Mouse (Mus musculus): ENCODE measurements around the gene Kera. TPM values are rescaled to one million over a fixed set of nuclear protein-coding genes. Genes with fewer than 3 reads are reported as not detected.

The Kera gene
- total and polyA plus RNA-seq, 3 experiments: not detected

GRCm38 (mm10) chr10:97587159-97587558 is 19.5 kb upstream of the Kera start:
- no peak for DNase-seq (ENCODE audit: low read depth, low spot score)
- no peak overlapping the region for H3K9ac ChIP-seq (ENCODE audit: control insufficient read depth, low read depth, low read length, poor library complexity, severe bottlenecking)
- no peaks in the 10 kb centered on the region for H3K36me3 ChIP-seq (ENCODE audit: control insufficient read depth in 1 of 2, insufficient read depth in 2 of 2, low read length in 2 of 2)
- no peak overlapping the region for H3K4me3 ChIP-seq (ENCODE audit: control insufficient read depth in 1 of 2, insufficient read depth in 1 of 2, low read depth in 2 of 2, low read length in 2 of 2)
- no peaks in the 10 kb centered on the region for H3K27me3 ChIP-seq (ENCODE audit: control insufficient read depth in 1 of 2, insufficient read depth in 2 of 2, low read length in 2 of 2)
- TF ChIP-seq RAD21 (IDR thresholded peaks at IDR 0.05; ENCODE audit: low read depth, low read length): no peak
- no peak for TF ChIP-seq RCOR1 (IDR thresholded peaks at IDR 0.05; ENCODE audit: low read depth, low read length)
- no peak for TF ChIP-seq JUND (IDR thresholded peaks at IDR 0.05; ENCODE audit: low read depth, low read length)
- no peak for TF ChIP-seq ZMIZ1 (IDR thresholded peaks at IDR 0.05; ENCODE audit: low read depth, low read length)
- TF ChIP-seq USF1 (IDR thresholded peaks at IDR 0.05; ENCODE audit: low read depth, low read length): no peak
- TF ChIP-seq ZKSCAN1 (IDR thresholded peaks at IDR 0.05; ENCODE audit: low read depth, low read length): no peak
- no peaks in the 10 kb centered on the region for H3K79me2 ChIP-seq (ENCODE audit: control insufficient read depth, insufficient read depth, low read length, poor library complexity)
- H3K4me1 ChIP-seq (ENCODE audit: control insufficient read depth in 1 of 2, insufficient read depth in 2 of 2, low read length in 2 of 2): no peaks in the 10 kb centered on the region
- no peak overlapping the region for H3K27ac ChIP-seq (ENCODE audit: control insufficient read depth, low read depth, low read length)
- H3K9me3 ChIP-seq (replicated peaks; ENCODE audit: insufficient read depth, low read length): no peaks in the 10 kb centered on the region

- Histone ChIP-seq H3K79me2 (ENCODE audit: control insufficient read depth, insufficient read depth, low read length, poor library complexity) (no peaks in the 10 kb centered on the region), H3K36me3 (ENCODE audit: control insufficient read depth in 1 of 2, insufficient read depth in 2 of 2, low read length in 2 of 2) (no peaks in the 10 kb centered on the region), H3K27ac (ENCODE audit: control insufficient read depth, low read depth, low read length) (no peak overlapping the region), H3K4me1 (ENCODE audit: control insufficient read depth in 1 of 2, insufficient read depth in 2 of 2, low read length in 2 of 2) (no peaks in the 10 kb centered on the region), H3K4me3 (ENCODE audit: control insufficient read depth in 1 of 2, insufficient read depth in 1 of 2, low read depth in 2 of 2, low read length in 2 of 2) (no peak overlapping the region), H3K9ac (ENCODE audit: control insufficient read depth, low read depth, low read length, poor library complexity, severe bottlenecking) (no peak overlapping the region), H3K9me3 (replicated peaks; ENCODE audit: insufficient read depth, low read length) (no peaks in the 10 kb centered on the region), H3K27me3 (ENCODE audit: control insufficient read depth in 1 of 2, insufficient read depth in 2 of 2, low read length in 2 of 2) (no peaks in the 10 kb centered on the region)
- no peak for DNase-seq (ENCODE audit: low read depth, low spot score)
- TF ChIP-seq GABPA (IDR thresholded peaks at IDR 0.05; ENCODE audit: low read depth, low read length) (no peak), NELFE (IDR thresholded peaks at IDR 0.05; ENCODE audit: low read depth, low read length) (no peak), ZKSCAN1 (IDR thresholded peaks at IDR 0.05; ENCODE audit: low read depth, low read length) (no peak), E2F4 (IDR thresholded peaks at IDR 0.05; ENCODE audit: borderline replicate concordance, low read depth, low read length) (no peak), TCF12 (IDR thresholded peaks at IDR 0.05; ENCODE audit: low read depth, low read length) (no peak), ETS1 (IDR thresholded peaks at IDR 0.05; ENCODE audit: low read depth, low read length) (no peak), CHD2 (IDR thresholded peaks at IDR 0.05; ENCODE audit: low read length) (no peak)
Measured at GRCm38 (mm10) chr10:97589574-97589973, 17.1 kb upstream of the Kera start.

GRCm38 (mm10) chr10:97591036-97591435 is 15.6 kb upstream of the Kera start:
- Histone ChIP-seq H3K9ac (ENCODE audit: control insufficient read depth, low read depth, low read length, poor library complexity, severe bottlenecking) (no peak overlapping the region), H3K27me3 (ENCODE audit: control insufficient read depth in 1 of 2, insufficient read depth in 2 of 2, low read length in 2 of 2) (no peaks in the 10 kb centered on the region), H3K36me3 (ENCODE audit: control insufficient read depth in 1 of 2, insufficient read depth in 2 of 2, low read length in 2 of 2) (no peaks in the 10 kb centered on the region), H3K27ac (ENCODE audit: control insufficient read depth, low read depth, low read length) (no peak overlapping the region), H3K4me1 (ENCODE audit: control insufficient read depth in 1 of 2, insufficient read depth in 2 of 2, low read length in 2 of 2) (no peaks in the 10 kb centered on the region), H3K4me3 (ENCODE audit: control insufficient read depth in 1 of 2, insufficient read depth in 1 of 2, low read depth in 2 of 2, low read length in 2 of 2) (no peak overlapping the region), H3K79me2 (ENCODE audit: control insufficient read depth, insufficient read depth, low read length, poor library complexity) (no peaks in the 10 kb centered on the region), H3K9me3 (replicated peaks; ENCODE audit: insufficient read depth, low read length) (no peaks in the 10 kb centered on the region)
- TF ChIP-seq ETS1 (IDR thresholded peaks at IDR 0.05; ENCODE audit: low read depth, low read length) (no peak), KAT2A (conservative IDR thresholded peaks at IDR 0.05; ENCODE audit: low read depth, low read length) (no peak), MAX (IDR thresholded peaks at IDR 0.05; ENCODE audit: low read length) (no peak), CTCF (IDR thresholded peaks at IDR 0.05 in 2 of 3, conservative IDR thresholded peaks at IDR 0.05 in 1 of 3; ENCODE audit: control insufficient read depth in 1 of 3, insufficient read depth in 1 of 3, low read depth in 2 of 3, low read length in 3 of 3, poor library complexity in 1 of 3, severe bottlenecking in 1 of 3) (no peak), SIN3A (IDR thresholded peaks at IDR 0.05; ENCODE audit: low read length) (no peak), UBTF (IDR thresholded peaks at IDR 0.05; ENCODE audit: borderline replicate concordance, insufficient read depth, low read depth, low read length) (no peak), NRF1 (IDR thresholded peaks at IDR 0.05; ENCODE audit: insufficient read depth, low read depth, low read length, poor library complexity, severe bottlenecking) (no peak), RCOR1 (IDR thresholded peaks at IDR 0.05; ENCODE audit: low read depth, low read length) (no peak)
- no peak for DNase-seq (ENCODE audit: low read depth, low spot score)

Measured in MEL (cell line).